Mouse (Mus musculus) thymus, postnatal 0 days (tissue): ENCODE measurements around the gene Hps5. TPM values are rescaled to one million over a fixed set of nuclear protein-coding genes. Genes with fewer than 3 reads are reported as not detected.

ENCODE experiments used
- DNase-seq: peaks from one replicate; pipeline ENCODE4 v3.0.0-alpha.2; 2015; ENCODE audit warnings: low spot score
- polyA plus RNA-seq: library from polyadenylated mRNA; unstranded; fragments of >200 nt; fragmentation: Nextera tagmentation; extraction: Ambion mirVana; gene quantifications from 2 replicates; pipeline ENCODE4 v1.2.1, GENCODE M21; 2015

Hps5 gene
- polyA plus RNA-seq, 1 experiment from 2014 or later: 16.8 TPM

DNA sequence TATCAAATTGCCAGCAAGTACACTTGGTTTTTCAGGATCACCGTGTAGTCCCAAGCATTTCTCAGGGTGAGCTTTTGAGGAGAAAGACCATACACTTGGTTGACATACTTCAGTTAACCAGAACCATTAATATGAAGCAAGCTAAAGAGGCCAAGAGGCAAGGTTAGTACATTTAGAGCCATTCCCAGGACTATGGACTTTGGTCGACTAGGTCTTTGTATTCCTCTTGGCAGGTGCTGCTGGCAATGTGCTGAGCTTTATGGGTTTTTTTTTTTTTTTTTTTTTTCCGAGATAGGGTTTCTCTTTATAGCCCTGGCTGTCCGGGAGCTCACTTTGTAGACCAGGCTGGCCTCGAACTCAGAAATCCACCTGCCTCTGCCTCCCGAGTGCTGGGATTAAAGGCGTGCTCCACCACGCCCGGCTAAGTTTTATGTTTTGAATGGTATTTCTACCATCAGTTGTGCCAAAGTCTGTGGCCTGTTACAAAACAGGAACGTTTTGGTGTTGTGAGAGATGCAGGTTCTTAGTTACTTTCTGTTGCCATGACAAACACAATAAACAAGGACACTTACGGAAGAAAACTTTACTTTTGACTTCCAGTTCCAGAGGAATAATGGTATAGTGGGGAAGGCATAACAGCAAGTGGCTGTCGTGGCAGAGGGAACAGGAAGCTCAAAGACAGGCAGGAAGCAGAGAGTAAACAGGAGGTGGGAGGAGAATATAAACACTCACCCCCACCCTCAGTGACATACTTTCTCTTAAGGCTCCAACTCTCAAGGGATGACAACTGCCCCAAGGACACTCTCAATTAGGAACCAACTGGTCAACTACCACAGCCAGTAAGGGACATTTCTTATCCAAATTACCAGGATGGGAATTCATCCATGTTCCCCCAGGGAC, 57.1 kb downstream of the Hps5 start:
- peak; percentile 21 for DNase-seq

DNA sequence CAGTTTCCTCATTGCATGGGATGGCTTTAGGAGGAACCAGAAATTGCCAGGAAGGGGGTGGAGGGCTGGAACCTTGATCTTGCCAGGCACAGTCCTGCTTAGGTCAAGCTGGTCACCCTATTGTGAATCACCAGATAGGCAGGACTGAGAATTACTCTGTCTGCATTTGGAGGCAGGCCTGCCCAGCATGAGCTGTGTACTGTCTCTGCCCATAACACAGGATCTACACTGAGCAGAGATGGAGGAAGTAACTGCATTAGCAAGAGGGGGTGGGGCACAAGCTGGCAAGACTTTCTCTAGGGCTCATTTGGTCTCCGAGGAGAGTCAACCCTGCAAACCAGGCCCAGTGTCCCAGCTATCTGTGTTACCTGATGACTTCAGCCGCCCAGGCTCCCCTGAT, 60.9 kb downstream of the Hps5 start:
- no peak for DNase-seq

DNA sequence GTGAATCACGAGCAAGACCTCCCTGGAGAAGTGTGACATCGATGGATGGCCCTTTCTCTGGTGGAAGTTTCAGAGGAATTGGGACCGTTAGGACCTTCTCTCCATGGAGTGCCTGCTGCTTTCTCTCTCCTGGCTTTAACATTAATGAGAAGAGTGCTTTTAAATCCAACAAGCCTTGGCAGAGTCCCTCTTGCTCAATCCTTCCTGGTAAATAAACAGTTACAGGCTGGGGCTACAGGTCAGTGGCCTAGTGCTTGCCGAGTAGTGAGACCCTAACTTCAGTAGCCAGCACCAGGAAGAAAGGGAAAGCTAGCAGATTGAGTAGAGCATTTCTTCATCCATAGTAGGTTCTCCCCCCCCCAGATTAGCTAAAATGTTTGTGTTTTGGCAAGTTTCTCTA, 63.4 kb downstream of the Hps5 start, which contains the start of gene Saa4:
Gene Saa4 (minus strand): TSS at position 146 of the 400 bp plus-strand sequence.
- no peak for DNase-seq

DNA sequence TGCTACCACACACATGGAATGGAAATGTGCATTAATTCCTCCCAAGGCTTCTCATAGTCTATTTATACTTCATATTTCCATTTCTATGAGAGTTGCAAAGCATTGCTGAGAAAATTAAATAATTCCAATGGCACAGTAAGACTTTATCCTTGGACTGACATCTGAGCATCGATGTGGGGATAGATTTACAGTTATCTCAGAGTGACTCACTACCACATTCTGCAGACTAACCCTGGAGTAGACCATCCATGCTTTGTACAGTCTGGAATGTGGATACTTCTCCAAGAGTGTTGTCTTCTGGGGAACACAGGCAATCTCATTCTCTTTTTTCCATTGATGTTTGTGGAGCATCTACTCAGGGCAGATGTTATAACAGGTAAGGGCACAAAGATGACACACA, 68.3 kb downstream of the Hps5 start:
- DNase-seq: no peak

DNA sequence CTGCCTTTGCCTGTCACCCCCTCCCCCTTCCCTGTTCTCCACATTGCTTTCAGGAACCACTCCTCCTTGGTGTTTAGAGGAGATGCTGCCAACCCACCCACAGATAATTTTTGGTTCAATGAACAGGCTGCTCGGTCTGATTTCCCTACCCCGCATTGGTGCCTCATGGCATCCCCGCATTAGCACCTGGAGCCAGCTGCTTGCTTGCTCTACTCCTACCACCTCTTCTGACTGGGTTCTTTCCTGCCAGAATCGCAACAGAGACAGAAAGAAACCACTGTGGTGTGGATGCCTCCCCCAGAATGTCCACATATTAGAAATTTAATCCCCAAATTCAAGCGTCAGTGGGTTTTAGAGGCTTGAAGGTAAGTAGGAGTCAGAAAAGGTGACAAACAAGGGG, 71.5 kb downstream of the Hps5 start:
- DNase-seq: no peak

DNA sequence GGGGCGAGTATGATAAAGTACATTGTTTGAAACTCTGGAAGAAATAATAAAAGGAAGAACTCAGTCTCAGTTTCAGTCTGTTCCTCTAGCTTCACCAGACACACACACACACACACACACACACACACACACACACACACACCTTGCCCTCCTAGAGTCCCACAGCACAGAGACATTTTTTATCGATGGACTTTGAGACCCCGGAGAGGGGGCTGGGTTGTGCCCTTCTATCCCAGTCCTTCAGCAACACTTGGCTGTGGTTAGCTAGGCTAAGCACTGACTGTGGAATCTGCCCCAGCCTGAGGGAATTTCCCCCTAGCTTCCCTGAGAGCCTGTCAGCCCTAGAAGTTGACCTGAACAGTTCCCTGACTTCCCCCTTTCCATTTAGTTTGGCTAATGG, 72.0 kb downstream of the Hps5 start:
- DNase-seq: no peak

DNA sequence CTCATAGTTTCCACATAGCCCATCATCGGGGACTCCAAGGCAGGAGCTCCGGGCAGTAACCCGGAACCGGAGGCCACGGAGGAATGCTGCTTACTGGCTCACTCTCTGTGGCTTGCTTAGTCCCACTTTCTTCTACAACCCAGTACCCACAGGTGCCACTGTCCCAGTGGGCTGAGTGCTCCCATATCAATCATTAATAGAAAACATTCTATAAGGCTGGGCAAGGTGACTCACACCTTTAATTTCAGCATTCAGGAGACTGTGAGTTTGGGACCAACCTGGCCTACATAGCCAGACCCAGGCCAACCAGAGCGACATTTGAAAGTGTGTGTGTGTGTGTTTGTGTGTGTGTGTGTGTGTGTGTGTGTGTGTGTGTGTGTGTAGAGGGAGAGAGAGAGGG, 72.5 kb downstream of the Hps5 start:
- no peak for DNase-seq

DNA sequence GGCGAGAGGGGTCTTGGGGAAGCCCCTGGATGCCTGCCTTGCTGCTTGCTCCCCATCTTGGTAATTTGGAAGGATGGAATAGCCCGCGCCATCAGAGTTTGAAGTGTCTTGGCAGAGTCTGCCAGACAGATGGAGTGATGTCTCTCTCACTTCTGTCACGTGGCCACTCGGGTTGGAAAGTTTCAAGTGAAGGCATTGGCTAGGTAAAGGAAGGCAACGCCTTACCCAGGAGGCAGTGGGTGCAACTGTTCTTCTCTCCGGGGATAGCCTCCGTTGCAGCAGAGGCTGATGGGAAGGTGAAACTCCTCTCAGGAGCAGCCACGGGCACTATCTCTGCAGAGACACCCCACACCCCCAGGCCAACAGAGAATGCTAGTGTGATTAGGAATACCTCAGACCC, 75.4 kb downstream of the Hps5 start:
- no peak for DNase-seq

DNA sequence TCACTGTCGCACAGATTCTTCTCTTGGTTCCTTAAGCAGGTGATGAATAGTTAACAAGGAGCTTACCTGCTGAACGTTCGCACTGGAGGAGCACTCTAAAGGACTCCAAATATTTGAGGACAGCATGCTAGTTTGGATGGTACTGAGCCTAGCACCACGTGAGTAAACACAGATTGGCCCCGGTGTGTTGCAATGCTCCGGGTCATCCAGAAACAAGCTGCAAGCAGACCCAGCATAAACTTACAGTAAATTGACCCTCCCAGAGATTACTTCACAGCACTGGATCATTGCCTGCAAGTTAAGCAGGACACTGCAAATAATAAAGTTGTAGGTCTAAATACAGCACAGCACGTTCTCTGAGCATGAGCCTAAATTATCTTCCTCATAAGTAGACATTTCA, 76.3 kb downstream of the Hps5 start:
- DNase-seq: no peak

DNA sequence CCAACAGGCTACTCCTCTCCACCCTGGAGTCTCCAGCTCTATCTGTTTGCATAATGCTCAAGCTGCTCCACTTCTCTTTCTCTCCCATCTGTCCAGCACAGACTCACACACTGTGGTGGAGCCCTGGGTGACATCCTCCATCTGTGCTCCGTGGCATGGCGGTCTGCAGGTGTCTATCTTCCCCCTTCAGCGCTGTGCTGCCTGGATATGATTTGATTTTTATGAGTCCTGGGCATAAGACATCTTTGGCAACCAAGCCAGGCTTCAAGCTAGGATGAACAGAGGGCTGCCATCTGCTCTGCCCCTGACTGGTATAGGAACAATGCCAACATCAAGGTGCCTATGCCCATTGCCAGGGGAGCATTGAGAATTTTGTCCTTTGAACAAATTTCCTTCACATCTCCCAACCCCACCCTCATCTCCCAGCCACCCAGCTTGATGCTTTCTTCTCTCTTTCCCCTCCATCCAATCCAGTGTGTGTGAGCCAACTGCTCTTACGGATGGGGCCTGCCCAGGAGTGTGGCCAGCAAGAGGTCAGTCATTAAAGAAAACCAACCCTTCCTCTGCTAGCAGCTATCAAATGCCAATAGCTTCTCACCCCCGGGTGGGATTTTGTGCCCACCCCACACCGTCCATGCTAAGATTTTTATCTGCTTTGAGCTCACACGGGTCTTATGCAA, 77.1 kb downstream of the Hps5 start:
- no peak for DNase-seq

DNA sequence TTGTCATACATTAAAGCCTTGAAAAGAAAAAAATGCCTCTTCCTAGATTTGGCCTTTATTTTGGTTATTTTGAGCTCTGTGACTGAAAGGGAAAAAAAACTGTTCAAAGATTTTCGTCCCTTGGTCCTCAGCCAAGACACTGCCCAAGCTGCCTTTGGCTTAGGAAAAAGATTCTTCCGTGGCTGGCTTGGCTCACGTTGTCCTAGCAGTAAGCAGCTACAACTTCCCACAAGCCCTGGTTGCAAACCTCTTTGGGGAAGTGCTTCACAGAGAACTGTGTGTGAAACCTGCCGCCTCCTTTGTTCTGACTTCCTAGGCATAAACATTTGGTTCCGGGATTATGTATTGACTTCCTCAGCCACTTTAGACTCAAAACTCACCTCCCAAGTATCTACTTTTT, 79.0 kb downstream of the Hps5 start:
- DNase-seq: no peak

DNA sequence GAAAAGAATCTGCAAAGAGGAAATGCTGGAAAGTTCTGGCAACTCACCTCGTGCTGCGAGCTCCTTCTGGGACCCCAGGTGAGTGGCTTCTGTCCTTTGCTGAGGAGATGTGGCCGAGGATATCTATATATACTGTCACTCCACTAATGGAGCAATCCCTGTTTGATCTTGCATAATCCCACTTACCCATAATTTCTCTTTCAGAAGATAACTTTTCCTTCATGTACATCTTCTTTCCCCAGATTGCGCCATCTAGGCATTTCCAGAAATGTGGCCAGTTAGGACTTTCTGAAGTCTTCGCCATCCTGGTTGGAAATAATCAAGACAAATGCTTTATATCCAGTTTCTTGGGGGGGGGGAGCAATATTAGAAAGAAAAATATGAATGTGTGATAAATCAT, 80.3 kb downstream of the Hps5 start, which contains the start of gene Saa3:
Gene Saa3 (minus strand): TSS at position 101 of the 400 bp plus-strand sequence.
- DNase-seq: no peak

DNA sequence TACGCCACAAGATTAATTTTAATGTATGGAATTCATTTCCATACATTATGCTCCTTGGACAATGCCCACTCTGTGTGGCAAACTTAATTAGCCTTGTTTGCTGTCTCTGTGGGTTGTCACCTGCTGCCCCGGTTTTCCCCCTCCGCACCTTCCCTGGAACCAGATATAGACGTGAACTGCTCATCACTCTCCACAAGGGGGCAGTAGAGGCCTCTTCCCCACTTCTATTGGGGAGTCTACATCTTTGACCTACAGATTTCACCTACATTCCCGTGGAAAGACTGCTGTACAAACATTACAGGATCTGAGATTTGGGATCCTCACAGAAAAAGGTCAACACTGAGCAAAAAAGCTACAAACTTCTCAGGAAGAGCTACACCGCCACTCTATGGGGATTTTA, 81.3 kb downstream of the Hps5 start:
- DNase-seq: peak; percentile 73

DNA sequence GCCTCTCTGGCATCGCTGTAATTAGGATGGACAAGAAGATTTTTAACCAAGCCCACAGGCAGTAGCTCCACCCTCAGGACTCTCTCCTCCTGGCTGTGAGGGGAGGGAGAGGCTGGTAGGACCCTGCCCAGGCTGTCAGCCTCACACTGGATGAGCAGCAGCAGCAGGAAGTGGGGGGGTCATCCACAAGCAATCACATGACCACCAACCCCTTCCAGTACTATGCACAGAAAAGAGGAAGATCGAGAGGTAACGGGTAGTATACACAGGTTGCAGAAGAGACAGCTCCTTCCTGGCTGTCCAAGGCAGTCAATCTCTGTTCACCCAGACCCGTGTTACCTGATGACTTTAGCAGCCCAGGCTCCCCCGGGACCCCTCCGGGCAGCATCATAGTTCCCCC, 83.6 kb downstream of the Hps5 start:
- DNase-seq: peak; percentile 24

Other genes starting within 250 kb of the Hps5 start
- gene Sergef, start 156.3 kb downstream of the Hps5 start, polyA plus RNA-seq: 11.0 and 11.1 TPM in 2 replicates
- 3.5 and 4.2 TPM in 2 replicates for gene Tph1, start 123.5 kb downstream of the Hps5 start, polyA plus RNA-seq
- gene Saal1, start 85.4 kb downstream of the Hps5 start, polyA plus RNA-seq: 27.1 and 30.4 TPM in 2 replicates
- gene Saa3, start 80.4 kb downstream of the Hps5 start, polyA plus RNA-seq: 15.1 and 17.9 TPM in 2 replicates
- 0.08 and 0.18 TPM in 2 replicates for gene Saa4, start 63.5 kb downstream of the Hps5 start, polyA plus RNA-seq
- 6.2 and 6.3 TPM in 2 replicates for gene Saa1, start 53.1 kb downstream of the Hps5 start, polyA plus RNA-seq
- 2.7 and 2.8 TPM in 2 replicates for gene Saa2, start 44.3 kb downstream of the Hps5 start, polyA plus RNA-seq
- gene Gtf2h1, start within 50 bp of the Hps5 start, polyA plus RNA-seq: 54.3 and 56.6 TPM in 2 replicates
- gene Ldha, start 45.4 kb upstream of the Hps5 start, polyA plus RNA-seq: 1,216 and 1,339 TPM in 2 replicates
- not detected in 2 replicates for gene Ldhc, start 65.1 kb upstream of the Hps5 start, polyA plus RNA-seq
- 145 and 152 TPM in 2 replicates for gene Tsg101, start 123.9 kb upstream of the Hps5 start, polyA plus RNA-seq
- 6.1 and 6.4 TPM in 2 replicates for gene Uevld, start 162.5 kb upstream of the Hps5 start, polyA plus RNA-seq
- gene Gm9999, start 187.5 kb upstream of the Hps5 start, polyA plus RNA-seq: not detected in 2 replicates
- gene Spty2d1, start 212.3 kb upstream of the Hps5 start, polyA plus RNA-seq: 14.7 and 15.1 TPM in 2 replicates